Mouse (Mus musculus) brain, embryonic 14.5 days (tissue): ENCODE measurements around the gene Grik3.

Experiments
- CTCF ChIP-seq: fragments of 200-500 bp; IDR thresholded peaks from 2 replicates; pipeline ENCODE4 v1.5.1; 2012; ENCODE audit warnings: inconsistent platforms, mild to moderate bottlenecking, moderate library complexity, borderline replicate concordance; ENCODE audit not compliant: insufficient read depth, insufficient read length; ENCODE audit errors: extremely low read depth
- POLR2A ChIP-seq: fragments of 200-500 bp; IDR thresholded peaks from 2 replicates; pipeline ENCODE4 v1.6.1; 2012; ENCODE audit warnings: mild to moderate bottlenecking, inconsistent platforms, borderline replicate concordance; ENCODE audit not compliant: poor library complexity, insufficient read depth, insufficient read length, severe bottlenecking; ENCODE audit errors: extremely low read depth

- TF ChIP-seq POLR2A (no peak), CTCF (no peak)
Measured at GRCm38 (mm10) chr4:125592663-125593062, 102.2 kb downstream of the Grik3 start.
